Mouse (Mus musculus) fibroblast of lung, adult 2 months (primary cell): Measurements from ENCODE around the gene Msrb3.

Experiments used
- DNase-seq: peaks from one replicate; pipeline ENCODE4 v3.0.0-alpha.2; 2011; ENCODE audit warnings: low read depth

Msrb3 gene

DNA sequence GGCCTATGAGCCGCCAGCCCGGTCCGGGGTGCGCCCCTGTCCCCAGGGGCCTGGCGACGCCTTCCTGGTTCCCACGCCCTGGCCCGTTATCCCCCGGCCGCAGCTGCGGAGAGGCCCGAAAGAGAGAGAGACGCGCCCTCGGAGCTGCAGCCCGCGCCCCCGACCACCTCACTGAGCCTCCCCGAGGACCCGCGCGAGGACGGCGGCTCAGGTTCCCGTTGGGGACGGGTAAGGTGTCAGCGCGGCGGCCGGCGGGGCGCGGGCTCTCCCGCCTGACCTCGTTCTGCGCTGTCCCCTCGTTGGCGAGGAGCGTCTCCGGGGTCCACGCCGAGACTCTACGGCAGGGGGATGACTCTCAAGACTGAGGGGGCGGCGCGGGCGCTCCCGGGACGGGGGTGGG, 544 bp downstream of the Msrb3 start:
- DNase-seq = no peak

DNA sequence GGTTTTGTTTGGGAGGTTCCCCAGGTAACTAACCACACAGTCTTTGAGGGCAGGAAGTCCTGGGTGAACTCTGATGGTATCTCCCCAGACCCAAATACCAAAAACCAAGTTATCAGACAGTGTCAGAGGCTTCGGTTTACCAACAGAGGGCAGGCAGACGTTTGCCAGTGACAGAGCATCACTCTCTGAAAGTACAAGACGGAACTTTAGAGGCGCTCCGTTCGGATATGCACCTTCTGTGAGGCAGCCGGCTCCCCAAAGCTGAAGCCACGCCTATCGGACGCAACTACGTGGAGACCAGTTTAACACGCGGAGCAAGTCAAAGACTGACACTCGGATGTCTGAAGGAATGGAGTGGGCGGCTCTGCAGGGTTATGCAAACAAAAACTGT, 3.0 kb downstream of the Msrb3 start:
- no peak for DNase-seq

DNA sequence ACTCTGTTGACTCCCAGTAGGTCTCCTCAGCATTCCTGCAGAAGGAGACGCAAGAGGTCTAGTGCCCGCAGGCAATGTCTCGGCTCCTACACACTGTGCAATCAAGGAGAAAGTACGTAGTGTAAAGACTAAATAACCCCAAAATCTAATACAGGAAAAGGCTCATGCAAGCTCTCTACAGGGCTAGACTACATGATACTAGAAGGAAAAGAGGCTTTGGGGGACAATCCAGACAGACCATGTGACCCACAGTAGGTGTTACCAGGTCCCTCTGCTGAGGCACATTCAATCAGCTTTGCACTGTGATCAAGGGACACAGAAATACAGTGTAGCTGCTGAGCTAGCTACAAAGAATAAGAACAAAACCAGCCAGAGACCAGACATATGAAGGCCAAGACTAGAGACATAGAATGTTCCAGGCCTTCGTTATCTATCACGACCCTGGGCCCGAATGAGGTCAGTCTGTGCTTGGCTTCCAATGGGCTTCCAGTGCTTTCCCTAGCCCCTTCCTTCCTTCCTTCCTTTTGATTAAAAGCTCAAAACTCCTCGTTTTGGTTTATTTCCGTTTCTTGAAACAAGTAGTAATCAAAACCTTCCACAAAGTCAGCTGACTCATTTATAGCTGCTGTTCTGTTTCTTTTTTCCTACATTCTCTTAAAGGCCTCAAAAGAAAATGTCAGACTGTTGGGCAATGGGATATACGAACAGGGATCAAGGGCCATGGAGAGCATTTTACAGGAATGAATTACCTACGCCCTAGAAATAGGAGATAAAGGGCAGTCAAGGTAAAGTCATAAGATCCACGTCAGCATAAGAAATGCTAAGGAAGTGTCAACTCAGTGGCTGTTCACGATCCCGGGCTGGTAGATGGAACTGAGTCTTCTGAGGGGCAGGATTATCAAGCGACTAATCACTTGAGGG, 3.7 kb downstream of the Msrb3 start:
- no peak for DNase-seq

DNA sequence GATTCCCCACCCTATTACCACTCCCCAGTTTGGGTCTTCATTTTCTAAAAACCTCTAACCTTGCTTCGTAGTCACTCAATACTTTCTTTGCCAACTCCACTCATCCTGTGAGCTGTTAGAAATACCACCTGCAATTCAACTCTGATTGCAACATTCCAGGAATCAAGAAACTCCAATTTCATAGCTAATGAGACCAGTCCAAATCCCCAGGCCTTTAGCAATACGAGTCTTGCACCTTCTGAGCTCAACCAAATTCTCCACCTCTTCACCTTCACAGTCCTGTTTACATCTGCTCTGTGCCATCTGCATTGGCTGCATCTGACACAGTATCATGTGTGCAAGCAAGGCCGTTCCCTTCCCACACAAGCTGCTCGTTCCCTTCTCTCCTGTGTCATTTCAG, 5.0 kb downstream of the Msrb3 start:
- DNase-seq = no peak

DNA sequence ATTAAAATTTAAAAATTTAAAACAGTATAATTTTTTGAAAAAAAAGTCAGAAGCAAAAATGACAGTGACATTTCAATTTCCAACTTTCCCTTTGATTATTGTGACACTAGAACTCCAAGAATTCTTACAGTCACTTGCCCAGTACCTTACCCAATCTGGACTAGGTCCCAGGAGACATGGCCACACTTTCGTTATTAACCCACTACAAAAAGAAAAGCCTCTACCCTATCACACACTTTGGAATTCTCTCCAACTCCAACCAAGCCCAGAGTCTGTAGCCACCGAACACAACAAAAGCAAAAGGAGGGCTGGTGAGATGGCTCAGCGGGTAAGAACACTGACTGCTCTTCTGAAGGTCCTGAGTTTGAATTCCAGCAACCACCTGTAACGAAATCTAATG, 7.8 kb downstream of the Msrb3 start:
- DNase-seq = no peak

DNA sequence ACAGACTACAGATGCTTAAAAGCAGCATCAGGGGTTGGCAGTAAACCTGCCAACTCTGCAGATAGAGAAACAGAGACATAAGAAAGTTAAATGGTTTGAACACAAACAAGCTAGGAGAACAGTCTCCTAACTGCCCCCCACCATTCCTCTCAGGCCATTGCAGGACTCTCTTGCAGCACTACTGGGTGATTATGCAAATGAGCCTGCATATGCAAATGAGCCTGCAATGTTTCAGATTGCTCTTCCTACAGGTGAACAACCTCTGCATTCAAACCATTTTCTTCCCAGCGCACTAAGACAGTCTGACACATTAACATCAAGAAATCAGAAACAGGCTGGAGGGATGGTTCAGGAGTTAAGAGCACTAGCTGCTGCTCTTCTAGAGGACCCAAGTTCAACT, 8.3 kb downstream of the Msrb3 start:
- no peak for DNase-seq

DNA sequence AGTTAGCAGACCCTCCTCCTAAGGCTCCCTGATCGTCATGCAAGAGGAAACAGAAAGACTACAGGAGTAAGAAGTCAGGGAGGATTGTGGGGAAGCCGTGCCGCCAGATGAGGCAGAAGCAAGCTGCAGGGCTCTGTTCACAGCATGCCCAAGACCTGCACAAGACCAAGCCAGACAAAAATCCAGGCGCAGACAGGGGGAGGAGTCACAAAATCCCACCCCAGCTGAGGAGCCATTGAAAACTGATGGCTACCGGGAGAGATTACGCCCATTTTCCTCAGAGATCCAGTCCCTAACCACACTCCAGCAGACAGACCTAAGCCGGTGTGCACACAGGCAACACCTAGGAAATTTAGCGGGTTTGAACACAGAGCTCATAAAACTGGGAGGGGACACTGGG, 10.4 kb downstream of the Msrb3 start:
- no peak for DNase-seq

DNA sequence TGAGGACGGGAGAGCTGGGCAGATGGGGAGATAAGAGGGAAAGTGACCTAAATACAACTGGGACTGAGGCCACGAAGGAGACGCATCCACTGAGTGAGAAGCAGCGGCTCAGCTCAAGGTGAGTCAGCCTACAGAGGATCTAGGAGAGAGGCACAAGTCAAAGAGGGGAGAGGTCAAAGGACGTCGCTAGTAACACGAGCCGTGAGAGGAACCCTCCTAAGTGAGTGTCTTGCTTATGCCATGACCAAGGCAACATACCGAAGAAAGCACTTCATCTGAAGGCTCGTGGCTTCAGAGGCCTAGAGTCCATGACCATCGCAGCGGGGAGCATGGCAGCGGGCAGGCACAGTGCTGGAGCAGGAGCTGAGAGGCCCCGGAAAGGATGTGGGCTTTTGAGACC, 14.7 kb downstream of the Msrb3 start:
- DNase-seq = no peak

DNA sequence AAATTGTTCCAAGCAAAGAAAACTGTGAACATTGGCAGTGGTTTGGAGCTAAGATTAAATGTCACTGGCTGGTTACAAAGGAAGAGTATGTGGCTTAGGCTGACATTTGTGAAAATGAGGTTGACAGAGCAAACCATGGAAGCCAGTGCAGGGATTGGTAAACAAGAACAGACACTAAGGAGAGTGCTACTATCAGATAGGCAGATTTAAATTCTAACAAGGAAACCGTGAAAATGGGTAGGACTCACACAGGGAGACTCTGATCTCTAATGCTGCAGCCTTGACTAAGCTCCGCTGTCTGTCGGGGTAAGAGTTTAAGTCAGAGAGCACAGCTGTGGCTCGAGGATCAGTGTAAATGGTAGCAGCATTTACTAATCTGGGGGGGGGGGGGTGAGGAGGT, 15.2 kb downstream of the Msrb3 start:
- no peak for DNase-seq

DNA sequence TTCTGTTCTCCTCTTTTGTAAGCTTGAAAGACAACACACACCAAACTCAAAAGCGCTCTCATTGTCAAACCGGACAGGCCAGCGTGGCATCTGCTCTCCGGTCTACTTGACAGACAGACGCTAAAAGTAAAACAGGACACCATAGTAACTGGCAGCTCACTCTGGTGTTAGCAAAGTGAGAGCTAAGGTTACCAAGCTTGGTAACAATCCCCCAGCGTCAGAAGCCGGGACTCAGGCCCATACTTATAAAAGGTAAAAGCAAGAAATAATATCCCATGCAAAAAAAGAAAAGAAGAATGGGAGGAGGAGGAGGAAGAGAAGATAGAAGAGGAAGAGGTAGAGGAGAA, 15.9 kb downstream of the Msrb3 start:
- DNase-seq = no peak

DNA sequence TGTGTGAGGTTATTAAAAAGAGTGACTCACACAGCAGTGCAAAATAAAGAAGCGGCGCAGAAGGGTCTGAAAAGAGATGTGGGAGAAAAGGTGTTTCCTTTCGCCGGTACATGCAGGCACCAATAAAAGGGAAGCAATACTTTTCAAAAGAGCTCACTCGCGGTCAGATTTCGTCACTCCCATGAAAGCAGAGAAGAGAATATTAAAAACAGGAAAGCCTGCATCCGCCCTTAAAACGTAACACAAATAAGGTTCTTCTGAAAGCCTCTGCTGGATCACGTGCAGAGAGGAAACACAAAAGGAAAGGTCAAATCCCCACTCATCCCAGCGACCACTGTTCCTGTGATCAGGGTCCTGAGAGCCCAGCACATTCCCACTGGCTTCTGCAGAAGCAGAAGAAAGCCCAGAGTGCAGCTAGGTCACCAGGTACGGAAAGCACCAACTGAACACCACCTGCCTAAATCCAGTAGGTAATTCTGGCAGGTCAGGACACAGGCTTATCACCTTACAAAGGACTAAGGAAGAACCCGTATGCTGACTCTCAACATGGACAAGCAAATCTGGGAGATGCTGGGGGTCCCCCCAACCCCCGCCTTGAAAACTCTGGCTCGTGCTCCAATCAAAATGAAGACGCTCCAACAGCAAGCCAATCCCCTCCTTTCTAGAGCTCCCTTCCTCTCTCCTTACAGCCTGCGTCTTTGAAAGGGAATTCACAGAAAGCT, 16.4 kb downstream of the Msrb3 start:
- DNase-seq = no peak

DNA sequence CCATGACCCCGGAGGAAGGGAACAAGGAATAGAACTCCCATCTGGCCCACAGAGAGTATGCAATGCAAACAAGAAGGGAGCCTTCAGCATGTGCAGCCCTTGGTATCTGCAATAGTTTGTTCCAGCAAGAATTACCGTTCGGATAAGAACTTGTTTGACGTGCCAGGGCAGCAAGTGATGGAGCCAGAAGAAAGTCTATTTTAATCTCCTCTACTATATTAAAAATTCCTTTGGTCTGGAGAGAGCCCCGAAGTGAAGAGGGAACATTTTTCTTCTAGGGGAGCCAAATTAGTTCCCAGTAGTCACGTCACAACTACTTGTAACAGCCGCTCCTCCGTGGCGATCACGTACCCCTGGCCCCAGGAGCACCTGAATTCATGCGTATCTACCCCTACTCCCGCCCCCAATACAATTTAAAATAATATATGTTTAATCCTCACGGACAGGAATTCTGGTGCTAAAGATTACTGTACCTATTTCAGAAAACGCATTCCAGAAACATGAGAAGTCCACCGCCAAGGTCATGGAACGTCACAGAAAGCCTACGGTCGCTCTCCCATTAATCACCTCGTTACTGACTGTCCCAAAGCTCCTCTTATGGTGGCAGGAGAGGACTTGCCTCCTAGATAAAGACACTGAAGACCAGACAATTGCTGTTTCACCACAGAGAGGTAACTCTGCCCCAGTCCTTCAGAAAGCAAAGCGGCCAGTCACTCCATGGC, 22.2 kb downstream of the Msrb3 start:
- no peak for DNase-seq

DNA sequence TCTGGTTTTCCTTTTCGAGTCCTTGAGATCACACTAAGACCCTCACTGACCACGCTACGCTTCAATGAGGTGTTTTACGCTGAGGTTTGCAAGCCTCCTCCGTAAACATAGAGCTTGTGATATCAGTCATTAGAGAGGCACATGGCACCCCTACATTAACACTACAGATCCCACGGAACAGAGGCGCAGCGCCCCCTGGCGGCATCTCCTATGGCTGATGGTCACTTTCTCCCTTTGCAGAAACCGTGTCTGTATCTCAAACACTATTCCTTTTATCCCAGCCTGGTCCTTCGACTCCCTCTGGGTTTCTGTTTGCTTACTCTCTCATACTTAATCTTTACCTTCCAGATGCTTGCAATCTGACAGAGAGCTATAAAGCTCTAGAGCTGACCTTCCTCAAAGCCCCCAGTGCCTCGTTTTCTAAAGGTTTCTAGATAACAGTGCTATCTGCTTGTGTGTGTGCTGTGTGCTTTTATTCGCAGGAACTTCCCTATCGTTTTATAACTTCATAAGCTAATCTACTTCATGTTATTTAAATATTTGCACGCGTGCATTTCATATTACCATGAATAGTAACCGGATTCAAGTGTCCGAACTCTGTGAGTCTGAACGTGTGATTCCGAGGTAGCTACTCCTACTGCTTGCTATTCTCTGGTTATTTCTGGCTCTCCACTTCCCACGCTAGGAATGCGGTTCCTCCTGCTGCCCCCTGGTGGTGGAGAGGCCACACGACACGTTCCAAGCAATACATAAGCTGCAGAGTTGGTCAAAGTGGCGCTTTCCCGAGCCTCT, 23.0 kb downstream of the Msrb3 start:
- DNase-seq = peak; percentile 66

DNA sequence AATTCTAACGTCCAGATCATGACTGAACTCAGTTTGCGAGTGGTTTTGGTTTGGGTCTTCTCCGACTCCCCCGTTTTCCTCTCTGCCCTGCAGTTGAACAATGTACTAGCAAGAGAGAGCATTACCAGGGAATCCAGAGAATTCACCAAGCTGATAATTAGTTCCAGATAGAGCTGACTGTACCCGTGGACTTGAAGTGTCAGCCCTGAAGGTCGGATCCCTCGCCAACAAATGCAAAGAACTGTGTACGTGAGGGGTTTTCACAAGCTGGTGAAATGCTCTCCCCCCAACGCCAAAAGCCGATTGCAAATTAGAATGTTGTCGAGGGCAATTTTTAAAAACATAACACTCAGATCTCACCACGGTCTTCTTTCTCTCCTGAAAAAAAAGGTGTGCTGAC, 24.6 kb downstream of the Msrb3 start:
- DNase-seq = no peak

DNA sequence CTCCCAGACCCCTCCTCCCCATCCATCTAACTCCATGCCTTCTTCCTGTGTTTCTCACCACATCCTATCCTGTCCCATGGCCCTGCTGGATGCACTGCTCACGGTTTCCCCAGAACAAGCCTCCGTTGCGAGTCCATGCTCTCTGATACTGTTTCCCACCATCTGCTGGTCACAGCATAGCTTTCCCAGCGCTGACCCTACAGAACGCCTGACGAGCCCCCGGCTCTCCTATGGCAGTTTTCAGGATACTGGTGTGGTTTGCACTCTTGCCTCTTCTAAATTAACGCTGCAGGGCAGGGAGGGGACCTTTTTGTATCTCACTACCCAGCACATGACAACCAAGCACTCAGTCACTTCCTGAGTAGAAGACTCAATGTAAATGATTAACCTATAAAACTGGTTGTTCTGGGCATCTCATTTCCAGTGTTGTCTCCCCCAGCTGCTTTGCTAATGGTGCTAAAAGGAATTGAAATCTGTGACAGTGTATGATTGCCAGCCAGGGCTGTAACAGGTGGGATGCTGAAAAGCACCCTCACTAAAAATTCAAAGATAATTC, 25.2 kb downstream of the Msrb3 start:
- DNase-seq = no peak

DNA sequence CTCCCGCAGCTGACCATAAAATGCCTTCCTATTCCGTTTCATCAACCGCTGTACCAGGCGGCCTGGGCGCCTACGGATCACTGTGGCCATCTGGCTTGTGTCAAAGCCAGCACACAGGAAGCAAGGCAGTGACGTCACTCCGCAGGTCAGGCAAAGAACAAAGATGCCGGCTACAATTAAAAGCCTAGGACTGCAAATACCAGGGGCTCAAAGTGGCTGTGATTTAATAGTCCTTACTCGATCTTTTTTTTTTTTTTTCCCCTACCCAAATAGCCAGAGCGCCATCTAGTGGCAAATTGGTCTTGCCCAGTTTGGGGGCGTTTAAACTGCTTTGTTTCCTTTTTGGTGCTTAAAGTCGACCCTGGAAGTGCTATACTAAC, 26.4 kb downstream of the Msrb3 start:
- no peak for DNase-seq

DNA sequence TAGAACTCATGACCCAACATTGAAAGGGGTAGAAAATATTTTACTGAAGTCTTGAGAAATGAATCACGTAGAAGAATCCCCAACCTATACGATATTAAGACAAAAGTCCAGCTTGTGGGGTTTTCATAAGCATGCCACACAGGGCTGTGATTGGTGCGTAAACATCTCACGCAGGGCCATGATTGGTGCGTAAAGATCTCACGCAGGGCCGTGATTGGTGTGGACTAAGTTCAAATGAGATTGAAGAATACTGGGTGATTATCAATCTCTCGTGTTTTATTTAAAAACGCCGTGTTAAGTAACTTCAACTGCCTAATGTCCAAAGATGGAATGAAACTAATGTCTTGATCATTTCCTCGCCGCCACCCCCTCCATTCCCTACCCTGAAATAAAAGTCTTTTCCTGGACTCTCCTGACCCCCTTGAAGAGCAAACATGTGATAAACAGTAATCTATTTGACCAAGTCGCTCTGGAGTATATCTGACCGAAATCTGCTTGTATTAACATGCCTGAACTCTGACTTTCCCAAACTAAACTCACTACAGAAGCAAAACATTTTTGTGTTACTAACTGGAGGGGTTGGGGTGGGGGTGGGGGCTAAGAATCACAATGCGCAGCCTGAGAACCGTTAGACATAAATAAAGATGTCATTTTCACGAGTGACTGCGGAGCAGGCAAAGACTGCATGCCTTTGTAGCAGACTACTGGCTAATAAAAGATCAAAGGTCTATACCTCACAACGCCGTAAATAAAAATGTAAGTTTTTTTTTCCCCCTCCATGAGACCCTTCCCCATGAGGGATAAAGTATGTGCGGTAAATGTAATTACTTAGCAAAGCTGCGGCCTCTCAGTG, 27.0 kb downstream of the Msrb3 start:
- DNase-seq = no peak

DNA sequence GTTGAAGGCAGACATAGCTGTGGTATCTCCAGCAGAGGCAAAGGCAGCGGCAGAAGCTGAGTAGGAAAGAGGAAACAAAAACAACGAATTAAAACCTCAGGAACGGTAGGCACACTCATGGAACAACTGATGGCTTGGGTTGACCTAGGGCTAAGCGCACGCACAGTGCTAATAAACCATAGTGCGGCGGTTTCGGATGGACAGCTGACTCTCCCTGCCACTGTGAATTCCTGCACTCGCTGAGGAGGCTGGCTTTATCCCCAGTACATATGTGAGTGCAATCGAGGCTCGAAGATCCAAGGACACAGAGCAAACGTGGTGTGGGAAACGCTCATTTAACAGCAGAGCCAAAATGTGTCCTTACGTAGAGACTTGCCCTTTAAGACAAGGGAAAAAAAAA, 27.8 kb downstream of the Msrb3 start:
- no peak for DNase-seq

DNA sequence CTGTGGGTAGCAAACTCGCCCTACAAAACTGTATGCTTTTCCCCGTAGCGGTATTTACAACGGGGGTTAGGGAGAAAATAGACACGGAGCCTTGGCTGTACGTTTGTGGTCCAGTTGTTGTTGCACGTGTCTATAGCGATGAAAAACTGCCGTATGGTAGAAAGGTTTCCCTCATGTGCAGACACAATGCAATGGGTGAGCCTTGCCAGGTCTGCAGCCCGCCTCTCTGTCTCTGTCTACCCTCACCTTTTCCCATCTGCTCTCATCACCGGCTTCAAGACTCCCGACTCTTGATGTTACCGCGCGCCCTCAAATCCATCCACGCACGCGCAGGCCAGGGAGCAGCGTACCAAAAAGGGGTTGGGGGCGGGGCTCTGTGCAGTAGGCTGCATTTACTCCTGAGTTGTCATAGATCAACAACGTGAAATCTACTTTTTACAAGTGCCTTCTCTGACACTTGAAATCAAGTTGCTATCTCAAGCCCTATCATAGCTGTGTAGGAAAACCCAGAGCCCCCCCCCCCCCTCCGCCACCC, 29.6 kb downstream of the Msrb3 start:
- DNase-seq = no peak

DNA sequence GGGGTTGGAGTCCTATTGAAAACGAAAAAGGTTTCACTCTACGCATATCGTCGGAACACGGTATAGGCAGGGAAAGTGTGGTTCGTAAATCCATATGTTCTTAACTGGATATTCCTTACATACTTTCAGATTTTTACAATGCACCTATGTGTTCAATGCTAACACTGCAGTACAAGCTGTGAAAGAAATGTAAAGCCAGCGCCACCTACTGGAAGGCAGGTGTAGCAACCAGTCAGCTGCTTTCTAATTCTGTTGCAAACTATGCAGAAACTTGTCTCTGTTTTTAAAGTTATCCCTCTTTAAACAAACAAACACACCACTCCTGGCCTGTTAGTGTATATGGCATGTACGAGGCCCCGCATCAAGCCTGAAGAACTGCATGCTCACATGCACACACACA, 34.5 kb downstream of the Msrb3 start:
- no peak for DNase-seq

DNA sequence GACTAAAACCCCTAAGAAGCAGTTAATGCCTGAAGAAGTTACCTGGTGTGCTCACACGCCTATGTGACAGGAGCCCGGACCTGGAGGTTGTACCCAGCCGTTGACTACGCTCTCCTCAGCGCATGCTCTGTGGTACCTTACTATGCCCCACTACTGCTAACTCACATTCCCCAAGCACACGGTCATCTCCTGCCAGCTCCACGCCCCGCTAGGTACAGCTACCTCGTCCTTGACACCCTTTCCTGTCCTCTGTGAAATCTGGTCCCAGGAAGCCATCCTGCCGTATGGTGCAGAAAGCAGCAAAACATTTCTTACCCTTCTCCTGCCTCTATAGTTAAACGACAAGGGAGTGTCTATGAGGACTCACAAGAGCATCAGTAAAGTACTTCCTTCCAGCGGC, 37.2 kb downstream of the Msrb3 start:
- no peak for DNase-seq
